Mouse (Mus musculus) C2C12 (cell line): ENCODE measurements around the gene Top2a.

Experiments used
- CEBPB ChIP-seq: IDR thresholded peaks from one replicate; pipeline ENCODE4 v1.6.1; 2011; ENCODE audit warnings: low read depth, mild to moderate bottlenecking, control low read depth, moderate library complexity
- CTCF ChIP-seq: IDR thresholded peaks from one replicate; pipeline ENCODE4 v1.5.1; 2011; ENCODE audit not compliant: control insufficient read depth, insufficient read depth, insufficient read length
- MYOD1 ChIP-seq: IDR thresholded peaks from one replicate; pipeline ENCODE4 v1.6.1; 2011; ENCODE audit warnings: low read depth; ENCODE audit not compliant: control insufficient read depth, insufficient read length
- MYOG ChIP-seq: IDR thresholded peaks from one replicate; pipeline ENCODE4 v1.6.1; 2011; ENCODE audit not compliant: control insufficient read depth, insufficient read length; ENCODE audit errors: extremely low read depth
- USF1 ChIP-seq: IDR thresholded peaks from one replicate; pipeline ENCODE4 v1.6.1; 2011; ENCODE audit warnings: low read depth, mild to moderate bottlenecking, control low read depth, moderate library complexity

GRCm38 (mm10) chr11:98970191-98970925 lies 53.6 kb downstream of the Top2a start:
- TF ChIP-seq CTCF (no peak), MYOG (no peak), CEBPB (no peak), USF1 (no peak), MYOD1 (no peak)
